Mouse (Mus musculus): Measurements from ENCODE around the gene Stat3. TPM values are rescaled to one million over a fixed set of nuclear protein-coding genes. Genes with fewer than 3 reads are reported as not detected.

Gene Stat3
- polyA plus RNA-seq, 1 experiment from 2014 or later, result 45.1 TPM

DNA sequence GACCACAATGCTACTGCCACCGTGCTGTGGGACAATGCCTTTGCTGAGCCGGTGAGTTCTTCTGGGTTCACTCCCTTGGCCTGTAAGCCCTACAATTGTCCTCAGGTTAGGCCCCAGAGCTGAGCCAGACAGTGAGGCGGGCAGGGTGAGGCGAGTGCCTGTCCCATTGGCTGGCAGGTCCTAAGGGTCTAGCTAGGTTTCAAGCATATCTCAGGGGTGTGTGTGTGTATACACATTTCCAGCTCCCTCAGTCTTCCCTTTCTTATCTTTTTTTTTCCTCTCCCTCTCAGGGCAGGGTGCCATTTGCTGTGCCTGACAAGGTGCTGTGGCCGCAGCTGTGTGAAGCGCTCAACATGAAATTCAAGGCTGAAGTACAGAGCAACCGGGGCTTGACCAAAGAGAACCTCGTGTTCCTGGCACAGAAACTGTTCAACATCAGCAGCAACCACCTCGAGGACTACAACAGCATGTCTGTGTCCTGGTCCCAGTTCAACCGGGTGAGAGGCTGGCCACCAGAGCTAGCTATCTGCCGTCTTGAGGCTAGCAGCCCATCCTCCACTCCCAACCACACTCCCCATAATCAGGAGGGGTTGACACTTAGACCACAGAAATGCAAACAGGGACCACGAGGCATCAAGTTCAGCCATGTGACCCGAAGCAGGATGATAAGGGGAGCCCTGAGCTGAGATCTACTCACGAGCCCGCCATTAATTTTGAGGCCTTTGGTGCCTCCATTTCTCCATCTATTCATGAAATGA is 59.8 kb downstream of the Stat3 start:
- Histone ChIP-seq H3K9ac (no peak overlapping the region), H3K4me2 (no peak overlapping the region), H3K4me1 (0 out of 2 replicates have a peak, but pooled peaks cover 3% of the 10 kb centered on the region), H3K27me3 (no peaks in the 10 kb centered on the region), H3K4me3 (replicated peaks) (no peak overlapping the region), H3K27ac (no peak overlapping the region), H3K9me3 (replicated peaks) (no peaks in the 10 kb centered on the region), H3K36me3 (no peaks in the 10 kb centered on the region)
- WGBS, result 80% methylated on average over 15 of the region's 15 CpGs
- no peak for ATAC-seq (replicated peaks; ENCODE audit: low FRiP score)

DNA sequence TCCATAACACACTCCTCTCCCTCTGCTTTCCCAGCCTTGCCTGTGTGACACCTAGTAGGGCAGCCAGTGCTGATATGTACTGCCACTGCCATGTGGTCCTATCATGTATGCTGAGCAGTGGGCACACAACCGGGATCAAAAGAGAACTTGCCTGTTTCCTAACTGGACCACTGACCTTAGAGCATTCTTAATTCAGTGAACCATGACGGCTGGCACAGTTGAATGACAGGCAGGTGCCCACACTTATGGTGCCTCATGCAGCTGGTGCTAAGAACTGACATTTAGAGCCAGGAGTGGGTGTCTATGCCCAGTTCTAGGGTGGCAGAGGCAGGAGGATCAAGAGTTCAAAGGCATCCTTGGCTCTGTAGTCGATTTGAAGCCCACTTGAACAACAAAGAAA is 63.6 kb downstream of the Stat3 start:
- ATAC-seq (replicated peaks; ENCODE audit: low FRiP score), result no peak
- Histone ChIP-seq H3K27ac (no peak overlapping the region), H3K27me3 (no peaks in the 10 kb centered on the region), H3K4me3 (replicated peaks) (no peak overlapping the region), H3K4me1 (0 out of 2 replicates have a peak, but pooled peaks cover 3% of the 10 kb centered on the region), H3K9me3 (replicated peaks) (no peaks in the 10 kb centered on the region), H3K9ac (no peak overlapping the region), H3K36me3 (no peaks in the 10 kb centered on the region), H3K4me2 (no peak overlapping the region)
- WGBS, result 63% methylated on average over 3 of the region's 3 CpGs

DNA sequence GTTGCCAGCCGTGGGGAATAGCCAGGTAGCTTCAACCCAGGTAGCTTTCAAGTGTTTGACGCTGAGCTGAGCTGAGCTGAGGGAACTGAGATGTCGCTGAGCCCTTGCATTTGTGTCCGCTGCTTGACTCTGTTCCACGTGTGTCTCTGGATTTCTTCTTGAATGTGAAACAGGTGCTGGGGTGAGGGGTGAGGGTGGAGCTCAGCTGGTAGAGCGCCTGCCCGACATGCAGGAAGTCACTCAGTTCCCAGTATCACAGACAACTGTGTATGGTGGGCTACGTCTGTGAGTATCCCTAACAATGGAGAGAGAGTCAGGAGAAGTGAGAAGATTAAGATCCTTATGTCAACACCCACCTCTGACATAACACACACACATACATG is 68.4 kb downstream of the Stat3 start:
- H3K27me3 ChIP-seq, result no peaks in the 10 kb centered on the region
- no peaks in the 10 kb centered on the region for H3K9me3 ChIP-seq (replicated peaks)
- H3K4me1 ChIP-seq, result 0 out of 2 replicates have a peak, but pooled peaks cover 3% of the 10 kb centered on the region
- ATAC-seq (replicated peaks; ENCODE audit: low FRiP score), result no peak
- no peak overlapping the region for H3K9ac ChIP-seq
- H3K4me2 ChIP-seq, result no peak overlapping the region
- H3K4me3 ChIP-seq (replicated peaks), result no peak overlapping the region
- H3K36me3 ChIP-seq, result no peaks in the 10 kb centered on the region
- H3K27ac ChIP-seq, result no peak overlapping the region
- WGBS, result 80% methylated on average over 8 of the region's 8 CpGs

DNA sequence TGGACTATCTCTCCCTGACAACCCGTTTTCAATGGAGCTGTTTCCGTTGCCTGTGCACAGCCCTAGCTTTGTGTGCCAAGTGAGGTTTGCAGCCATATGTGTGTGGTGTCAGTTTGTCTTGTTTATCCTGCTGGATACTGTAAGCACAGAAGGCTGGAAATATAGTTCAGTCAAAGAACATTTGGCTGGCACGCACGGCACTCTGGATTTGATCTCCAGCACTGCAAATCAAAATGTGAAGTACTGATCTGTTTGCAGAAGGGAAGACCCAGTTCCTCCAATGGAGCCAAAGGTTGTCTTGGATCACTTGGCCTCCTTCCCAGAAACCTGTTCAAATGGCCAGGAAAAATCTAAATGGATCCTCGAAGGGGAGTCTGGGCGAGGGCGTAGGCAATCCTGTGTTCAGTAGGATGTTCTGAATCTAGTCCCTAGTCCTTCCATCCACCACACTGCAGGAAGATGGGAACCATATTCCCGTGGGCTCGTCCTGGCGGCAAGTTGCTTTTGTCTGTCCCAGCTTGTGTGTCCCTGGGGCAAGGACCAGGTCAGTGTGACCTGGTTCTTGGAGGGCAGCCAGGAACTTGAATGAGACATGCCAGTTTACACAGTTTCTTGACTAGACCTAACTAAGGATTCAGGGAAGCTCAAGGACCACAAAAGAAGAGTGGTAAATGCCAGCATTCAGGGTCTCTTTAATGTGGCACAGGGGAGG is 68.9 kb downstream of the Stat3 start:
- H3K36me3 ChIP-seq, result no peaks in the 10 kb centered on the region
- no peaks in the 10 kb centered on the region for H3K4me1 ChIP-seq
- no peak overlapping the region for H3K9ac ChIP-seq
- WGBS, result 80% methylated on average over 10 of the region's 10 CpGs
- no peak overlapping the region for H3K4me3 ChIP-seq (replicated peaks)
- no peaks in the 10 kb centered on the region for H3K27me3 ChIP-seq
- H3K27ac ChIP-seq, result no peak overlapping the region
- ATAC-seq (replicated peaks; ENCODE audit: low FRiP score), result no peak
- H3K9me3 ChIP-seq (replicated peaks), result no peaks in the 10 kb centered on the region
- no peak overlapping the region for H3K4me2 ChIP-seq

DNA sequence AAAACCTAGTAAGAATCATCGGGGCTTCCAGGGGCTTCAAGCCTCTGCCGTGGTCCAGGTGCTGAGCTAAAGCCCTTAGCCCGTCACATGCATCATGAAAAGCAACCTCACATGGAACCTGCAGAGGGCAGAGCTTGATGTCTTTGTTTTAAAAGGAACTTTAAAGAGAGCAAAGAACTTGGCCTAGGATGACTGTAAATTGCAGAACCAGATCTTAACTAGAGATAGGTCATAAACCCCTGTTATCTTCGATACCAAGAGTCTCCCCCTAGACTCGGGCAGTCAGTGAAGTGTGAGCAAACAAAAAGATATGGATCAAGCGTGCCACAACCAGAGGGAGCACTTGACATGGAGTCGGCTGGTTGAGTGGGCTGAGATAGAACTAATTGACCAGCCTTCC is 73.7 kb downstream of the Stat3 start:
- Histone ChIP-seq H3K4me2 (no peak overlapping the region), H3K9me3 (replicated peaks) (no peaks in the 10 kb centered on the region), H3K36me3 (no peaks in the 10 kb centered on the region), H3K4me1 (peaks cover 4% of the 10 kb centered on the region), H3K9ac (no peak overlapping the region), H3K27ac (no peak overlapping the region), H3K27me3 (peaks cover 16% of the 10 kb centered on the region), H3K4me3 (replicated peaks) (no peak overlapping the region)
- 78% methylated on average over 7 of the region's 7 CpGs for whole genome bisulfite sequencing
- ATAC-seq (replicated peaks; ENCODE audit: low FRiP score), result no peak

DNA sequence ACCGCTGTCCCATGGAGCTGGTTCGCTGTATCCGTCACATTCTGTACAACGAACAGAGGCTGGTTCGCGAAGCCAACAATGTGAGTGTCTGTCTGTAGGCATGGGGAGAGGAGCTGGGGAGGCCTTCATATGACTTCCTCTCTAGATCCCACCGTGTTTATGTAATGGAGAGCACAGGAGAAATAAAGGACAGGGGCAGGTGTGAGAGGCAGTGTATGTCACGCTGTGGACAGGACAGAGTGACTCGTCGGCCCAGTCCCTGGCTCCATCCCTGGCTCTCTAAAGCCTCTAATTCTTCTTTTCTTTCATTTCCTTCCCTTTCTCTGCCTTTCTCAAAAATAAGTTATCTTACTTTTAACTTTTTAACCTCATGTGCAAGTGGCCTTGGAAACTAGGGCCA is 76.2 kb downstream of the Stat3 start:
- WGBS, result 88% methylated on average over 10 of the region's 10 CpGs

DNA sequence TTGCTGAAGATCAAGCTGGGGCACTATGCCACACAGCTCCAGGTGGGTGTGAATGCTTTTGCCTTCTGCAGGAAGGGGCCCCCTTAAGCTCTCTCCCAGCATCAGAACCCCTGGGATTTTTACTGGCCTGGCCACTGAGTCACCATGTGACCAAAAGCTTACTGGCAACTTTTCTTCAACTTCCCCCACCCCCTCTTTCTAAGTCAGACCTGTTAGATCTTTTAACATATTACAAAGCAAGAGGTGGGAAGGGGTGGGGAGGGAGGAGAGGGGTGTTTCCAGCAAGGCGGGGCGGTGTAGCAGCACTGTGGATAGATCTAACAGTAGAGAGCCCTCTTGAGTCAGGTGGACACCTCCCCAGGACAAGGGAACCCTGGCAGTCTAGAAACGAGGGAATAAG is 77.5 kb downstream of the Stat3 start:
- Histone ChIP-seq H3K27me3 (peaks cover 30% of the 10 kb centered on the region), H3K36me3 (no peaks in the 10 kb centered on the region), H3K27ac (no peak overlapping the region), H3K9ac (no peak overlapping the region), H3K9me3 (replicated peaks) (no peaks in the 10 kb centered on the region), H3K4me2 (no peak overlapping the region), H3K4me3 (replicated peaks) (no peak overlapping the region), H3K4me1 (peaks cover 14% of the 10 kb centered on the region)
- WGBS, result 34% methylated on average over 3 of the region's 3 CpGs
- no peak for ATAC-seq (replicated peaks; ENCODE audit: low FRiP score)

More for the DNA sequence above, 76.2 kb downstream of the Stat3 start:
- Histone ChIP-seq H3K4me2 (no peak overlapping the region), H3K9ac (no peak overlapping the region), H3K9me3 (replicated peaks) (no peaks in the 10 kb centered on the region), H3K36me3 (no peaks in the 10 kb centered on the region), H3K4me1 (peaks cover 14% of the 10 kb centered on the region), H3K27me3 (peaks cover 27% of the 10 kb centered on the region), H3K4me3 (replicated peaks) (no peak overlapping the region), H3K27ac (no peak overlapping the region)
- no peak for ATAC-seq (replicated peaks; ENCODE audit: low FRiP score)

DNA sequence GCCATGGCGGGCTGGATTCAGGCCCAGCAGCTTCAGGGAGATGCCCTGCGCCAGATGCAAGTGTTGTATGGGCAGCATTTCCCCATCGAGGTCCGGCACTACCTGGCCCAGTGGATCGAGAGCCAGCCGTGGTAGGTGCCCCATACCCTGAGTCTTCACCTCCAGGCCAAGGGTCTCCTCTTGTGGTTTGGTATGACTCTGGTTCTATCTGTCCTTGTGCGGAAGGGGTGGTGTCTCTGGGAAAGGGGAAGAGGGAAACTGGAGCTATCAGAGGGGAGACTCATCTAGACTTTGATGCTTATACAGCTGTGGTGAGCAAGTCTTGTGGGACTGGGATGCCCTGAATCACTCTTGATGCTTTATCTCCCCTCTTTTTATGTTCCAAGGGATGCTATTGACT is 78.0 kb downstream of the Stat3 start:
- Histone ChIP-seq H3K4me1 (peaks cover 14% of the 10 kb centered on the region), H3K9ac (no peak overlapping the region), H3K27me3 (peaks cover 30% of the 10 kb centered on the region), H3K4me3 (replicated peaks) (no peak overlapping the region; the same call in 1 of the 2 replicates), H3K4me2 (peak overlapping the region; percentile 71; the same call in 1 of the 2 replicates), H3K36me3 (no peaks in the 10 kb centered on the region), H3K27ac (no peak overlapping the region), H3K9me3 (replicated peaks) (no peaks in the 10 kb centered on the region)
- WGBS, result 92% methylated on average over 7 of the region's 7 CpGs
- ATAC-seq (replicated peaks; ENCODE audit: low FRiP score), result no peak

DNA sequence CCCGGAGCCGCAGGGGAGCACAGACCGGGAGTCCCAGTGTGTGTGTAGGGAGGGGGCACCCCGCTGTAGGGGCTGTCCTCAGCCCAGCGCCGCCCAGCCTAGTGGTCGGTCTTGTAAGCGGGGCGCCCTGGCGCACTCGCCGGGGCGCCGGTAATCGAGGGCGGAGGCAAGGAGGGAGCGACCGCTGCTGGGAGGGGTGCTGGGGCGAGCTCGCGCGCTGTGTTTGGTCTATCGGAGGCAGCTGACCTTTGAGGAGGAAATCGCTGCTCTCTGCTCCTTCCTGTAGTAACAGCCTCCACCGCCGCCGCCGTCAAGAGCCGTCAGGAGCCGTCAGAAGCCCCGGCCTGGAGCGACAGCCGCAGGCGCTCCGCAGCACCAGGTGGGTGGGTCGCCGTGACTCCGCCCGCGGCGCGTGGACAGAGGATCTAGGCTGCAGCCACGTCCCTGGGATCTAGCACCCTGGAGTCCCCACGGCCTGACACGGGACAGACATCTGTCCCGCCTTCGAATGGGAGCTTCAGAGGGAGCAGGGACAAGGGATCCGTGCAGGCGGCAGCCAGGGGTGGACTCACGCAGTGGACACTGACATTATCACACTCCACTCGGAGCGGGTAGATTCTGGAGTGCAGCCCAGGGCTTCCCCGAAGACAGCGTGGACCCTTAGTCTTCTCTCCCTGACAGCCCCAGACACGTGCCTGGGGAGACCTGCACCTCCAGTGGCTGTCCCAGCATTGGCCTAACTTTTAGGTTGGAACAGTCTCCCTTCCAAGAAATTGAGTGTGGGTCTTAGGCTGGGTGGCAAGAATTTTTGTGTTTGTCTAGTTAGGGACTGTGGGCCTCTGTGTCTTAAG is 78.9 kb downstream of the Stat3 start:
- no peaks in the 10 kb centered on the region for H3K9me3 ChIP-seq (replicated peaks)
- 3% methylated on average over 40 of the region's 55 CpGs for WGBS
- H3K9ac ChIP-seq, result peak overlapping the region; percentile 41
- no peaks in the 10 kb centered on the region for H3K36me3 ChIP-seq
- peak; percentile 88 for ATAC-seq (replicated peaks; ENCODE audit: low FRiP score)
- no peak overlapping the region for H3K27ac ChIP-seq
- peak overlapping the region; percentile 71 for H3K4me2 ChIP-seq
- H3K4me1 ChIP-seq, result peaks cover 14% of the 10 kb centered on the region
- H3K27me3 ChIP-seq, result peaks cover 30% of the 10 kb centered on the region
- H3K4me3 ChIP-seq (replicated peaks), result peak overlapping the region; percentile 49

DNA sequence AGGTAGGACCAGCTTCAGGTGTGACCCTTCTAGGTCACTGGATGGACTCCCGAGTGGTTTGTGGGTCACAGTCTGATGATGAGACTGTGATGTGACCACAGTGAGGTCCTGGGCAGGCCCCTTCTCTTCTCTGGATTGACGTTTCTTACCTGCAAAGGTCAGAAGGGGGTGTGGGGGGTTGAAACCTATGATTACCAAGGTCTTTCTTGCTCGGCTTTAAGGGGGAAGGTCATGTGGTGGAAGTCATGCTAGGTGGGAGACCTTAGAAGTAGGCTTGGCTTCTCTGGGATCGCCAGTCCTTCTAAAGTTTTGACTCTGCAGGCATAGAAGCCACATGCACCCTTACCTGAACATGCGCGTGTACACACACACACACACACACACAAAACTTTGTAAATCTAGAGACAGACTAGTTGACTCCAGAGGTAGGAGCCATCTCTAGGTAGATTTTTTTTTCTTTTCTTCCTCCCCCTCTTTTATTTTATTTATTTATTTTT is 79.7 kb downstream of the Stat3 start:
- H3K36me3 ChIP-seq, result no peaks in the 10 kb centered on the region
- H3K27me3 ChIP-seq, result peaks cover 30% of the 10 kb centered on the region
- H3K4me2 ChIP-seq, result peak overlapping the region; percentile 71
- no peaks in the 10 kb centered on the region for H3K9me3 ChIP-seq (replicated peaks)
- no peak for ATAC-seq (replicated peaks; ENCODE audit: low FRiP score)
- H3K27ac ChIP-seq, result no peak overlapping the region
- peaks cover 14% of the 10 kb centered on the region for H3K4me1 ChIP-seq
- peak overlapping the region; percentile 49 for H3K4me3 ChIP-seq (replicated peaks)
- 59% methylated on average over 6 of the region's 6 CpGs for WGBS
- peak overlapping the region; percentile 41; the same call in 1 of the 2 replicates for H3K9ac ChIP-seq

DNA sequence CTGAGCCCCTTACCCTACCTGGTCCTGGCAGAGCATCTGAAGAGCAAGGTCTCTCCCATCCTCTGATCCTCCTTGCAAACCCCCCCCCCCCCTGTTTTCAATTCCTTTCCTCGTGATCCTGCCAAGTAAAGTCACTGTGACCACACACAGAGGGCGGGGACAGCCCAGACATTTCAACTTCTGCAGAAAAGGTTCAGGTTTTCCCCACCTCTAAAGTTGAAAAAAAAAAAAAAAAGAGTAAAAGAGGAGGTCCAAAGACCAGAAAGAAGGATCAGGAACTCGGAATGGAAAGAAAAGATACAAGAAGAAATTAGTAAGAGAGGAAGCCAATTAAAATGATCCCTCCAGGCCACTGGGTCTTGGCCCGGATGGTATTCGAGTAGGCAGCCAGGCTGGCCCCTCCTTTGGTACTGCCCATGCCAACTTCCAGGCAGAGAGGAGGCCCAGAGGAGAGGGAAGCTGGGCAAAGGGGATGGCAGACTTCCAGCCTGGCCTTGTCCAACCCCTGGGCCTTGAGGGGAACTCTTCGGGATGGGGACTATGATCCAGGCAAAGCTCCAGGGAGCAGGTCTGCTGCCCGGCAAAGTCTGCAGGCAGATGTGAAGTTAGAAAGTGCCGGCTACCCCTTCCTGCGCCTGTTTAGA is 80.3 kb downstream of the Stat3 start, which contains the start of gene Stat5a:
TSS of gene Stat5a (plus strand) at position 417 of the 644 bp plus-strand sequence.
- H3K36me3 ChIP-seq, result no peaks in the 10 kb centered on the region
- H3K4me3 ChIP-seq (replicated peaks), result peak within 1 kb of the TSS; percentile 49
- 61% methylated on average over 9 of the region's 9 CpGs for WGBS
- no peaks in the 10 kb centered on the region for H3K9me3 ChIP-seq (replicated peaks)
- no peak within 1 kb of the TSS for H3K27ac ChIP-seq
- peaks cover 18% of the 10 kb centered on the region for H3K4me1 ChIP-seq
- peaks cover 34% of the 10 kb centered on the region for H3K27me3 ChIP-seq
- ATAC-seq (replicated peaks; ENCODE audit: low FRiP score), result no peak
- H3K4me2 ChIP-seq, result peak within 1 kb of the TSS; percentile 71
- H3K9ac ChIP-seq, result peak within 1 kb of the TSS; percentile 41
